Mouse (Mus musculus): ENCODE measurements around the gene Tbc1d30.

Tbc1d30 gene

DNA sequence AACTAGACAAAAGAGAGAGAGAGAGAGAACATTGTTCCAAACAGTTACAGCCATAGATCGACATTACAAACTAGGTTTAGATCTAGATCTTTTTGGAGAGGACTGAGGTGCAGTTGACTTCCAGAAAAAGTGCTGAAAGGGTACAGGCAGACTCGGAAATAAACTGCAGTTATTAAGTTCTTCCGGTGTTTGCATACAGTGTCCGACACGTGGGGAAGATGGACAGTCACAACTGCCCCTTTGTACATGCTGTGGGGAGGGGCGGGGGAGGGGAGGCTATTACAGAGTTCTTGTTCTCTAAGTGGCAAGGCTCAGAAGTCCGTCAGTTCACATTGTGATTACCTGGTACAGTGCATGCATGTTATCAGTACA lies 86.9 kb downstream of the Tbc1d30 start:
- DNase-seq (ENCODE audit: low spot score) = no peak

GRCm38 (mm10) chr10:121263520-121264203 lies 87.4 kb downstream of the Tbc1d30 start:
- DNase-seq (ENCODE audit: low spot score) = no peak

- DNase-seq (ENCODE audit: low spot score) = no peak
Measured at GRCm38 (mm10) chr10:121262206-121262605, 88.9 kb downstream of the Tbc1d30 start.

DNA sequence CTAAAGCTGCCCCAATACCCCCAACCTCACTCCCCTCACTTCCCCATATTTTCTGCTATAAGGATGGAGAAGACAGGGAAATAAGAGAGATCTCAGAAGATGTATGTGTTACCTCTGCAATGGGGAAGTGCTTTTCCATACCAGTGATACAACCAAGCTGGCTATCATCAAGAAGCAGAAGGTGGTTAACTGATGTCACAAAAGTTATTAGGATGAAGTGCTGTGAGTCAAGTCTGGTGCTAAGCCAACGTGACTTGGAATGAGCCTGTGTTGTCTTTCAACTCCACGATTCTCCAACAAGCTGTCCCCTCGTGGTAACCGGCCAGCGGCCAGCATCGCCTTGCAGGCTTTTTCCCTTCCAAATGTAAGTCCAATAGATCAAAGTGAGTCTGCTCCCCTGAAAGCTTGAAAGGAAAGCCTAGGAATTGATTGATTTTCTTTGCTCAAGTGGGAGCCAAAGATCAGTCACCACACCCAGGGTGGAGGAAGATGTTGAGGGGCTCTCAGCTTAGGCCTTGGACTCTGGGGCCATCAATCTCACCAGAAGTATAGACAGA lies 90.0 kb downstream of the Tbc1d30 start:
- DNase-seq (ENCODE audit: low spot score) = no peak

GRCm38 (mm10) chr10:121256115-121256825 lies 94.8 kb downstream of the Tbc1d30 start:
- DNase-seq (ENCODE audit: low spot score) = no peak

DNA sequence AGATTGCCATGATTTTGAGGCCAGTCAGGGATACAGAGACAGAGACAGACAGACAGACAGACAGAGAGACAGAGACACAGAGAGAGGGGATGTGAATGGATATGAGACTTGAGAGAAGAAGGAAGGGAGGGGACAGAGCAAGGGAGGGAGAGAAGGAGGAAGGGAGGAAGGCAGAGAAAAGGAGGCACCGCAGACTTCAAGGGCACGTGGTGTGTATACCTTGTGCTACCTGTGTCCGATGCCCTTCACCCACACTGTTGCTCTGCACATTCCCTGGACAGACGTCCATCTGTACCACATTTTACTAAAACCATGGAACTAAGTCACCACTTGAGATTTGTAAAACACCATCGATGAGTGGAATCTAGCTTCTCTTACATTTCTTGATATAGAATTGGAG lies 95.6 kb downstream of the Tbc1d30 start:
- no peak for DNase-seq (ENCODE audit: low spot score)

- no peak for DNase-seq (ENCODE audit: low spot score)
Measured at GRCm38 (mm10) chr10:121254343-121254742, 96.7 kb downstream of the Tbc1d30 start.

- DNase-seq (ENCODE audit: low spot score) = no peak
Measured at GRCm38 (mm10) chr10:121252781-121253180, 98.3 kb downstream of the Tbc1d30 start.

GRCm38 (mm10) chr10:121251191-121251590 lies 99.9 kb downstream of the Tbc1d30 start:
- no peak for DNase-seq (ENCODE audit: low spot score)

- no peak for DNase-seq (ENCODE audit: low spot score)
Measured at GRCm38 (mm10) chr10:121249820-121250219, 101.3 kb downstream of the Tbc1d30 start.

GRCm38 (mm10) chr10:121247545-121247944 lies 103.5 kb downstream of the Tbc1d30 start:
- no peak for DNase-seq (ENCODE audit: low spot score)

- peak; percentile 22 for DNase-seq (ENCODE audit: low spot score)
Measured at GRCm38 (mm10) chr10:121246971-121247370, 104.1 kb downstream of the Tbc1d30 start.

- DNase-seq (ENCODE audit: low spot score) = no peak
Measured at GRCm38 (mm10) chr10:121243373-121244207, 107.5 kb downstream of the Tbc1d30 start.

GRCm38 (mm10) chr10:121242596-121242995 lies 108.5 kb downstream of the Tbc1d30 start:
- DNase-seq (ENCODE audit: low spot score) = no peak

DNA sequence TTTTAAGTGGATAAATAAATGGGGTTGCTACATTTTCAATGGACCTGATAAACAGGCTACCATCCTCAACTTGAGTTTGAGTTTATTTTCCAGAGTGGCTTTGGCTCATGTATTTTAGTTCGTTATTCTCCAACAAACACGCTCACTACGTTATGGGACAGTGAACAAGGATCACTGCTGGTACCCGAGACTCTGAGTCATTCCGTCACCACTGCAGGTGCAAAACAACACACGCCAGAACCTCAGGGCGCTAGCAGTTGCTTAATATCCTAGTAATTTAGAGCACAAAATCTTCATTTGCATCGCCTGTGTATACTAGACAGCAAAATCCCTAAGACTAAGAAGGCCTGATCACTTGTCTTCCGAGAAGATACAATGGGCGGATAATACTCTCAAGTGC lies 112.0 kb downstream of the Tbc1d30 start:
- DNase-seq (ENCODE audit: low spot score) = no peak

DNA sequence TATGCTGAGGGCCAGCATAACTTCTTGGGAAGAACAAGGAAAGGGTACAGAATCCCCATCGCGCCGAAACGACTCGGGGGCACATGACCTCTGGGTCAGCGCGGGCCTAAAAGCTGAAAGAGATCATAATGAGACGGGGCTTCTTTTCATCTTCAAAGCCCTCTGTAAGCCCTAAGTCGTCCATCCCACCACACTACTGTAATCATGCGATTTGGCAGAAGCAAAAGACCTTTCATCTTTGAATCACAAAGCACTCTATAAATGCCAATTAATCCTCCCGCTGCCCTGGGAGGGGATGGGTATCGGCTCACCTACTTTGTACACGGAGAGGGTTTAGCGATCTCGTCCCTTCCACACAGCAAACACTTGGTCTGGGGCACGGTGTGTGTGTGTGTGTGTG lies 112.5 kb downstream of the Tbc1d30 start:
- DNase-seq (ENCODE audit: low spot score) = no peak

- DNase-seq (ENCODE audit: low spot score) = no peak
Measured at GRCm38 (mm10) chr10:121237377-121237776, 113.7 kb downstream of the Tbc1d30 start.

GRCm38 (mm10) chr10:121235167-121235824 lies 115.8 kb downstream of the Tbc1d30 start:
- no peak for DNase-seq (ENCODE audit: low spot score)

GRCm38 (mm10) chr10:121234476-121234875 lies 116.6 kb downstream of the Tbc1d30 start:
- no peak for DNase-seq (ENCODE audit: low spot score)

DNA sequence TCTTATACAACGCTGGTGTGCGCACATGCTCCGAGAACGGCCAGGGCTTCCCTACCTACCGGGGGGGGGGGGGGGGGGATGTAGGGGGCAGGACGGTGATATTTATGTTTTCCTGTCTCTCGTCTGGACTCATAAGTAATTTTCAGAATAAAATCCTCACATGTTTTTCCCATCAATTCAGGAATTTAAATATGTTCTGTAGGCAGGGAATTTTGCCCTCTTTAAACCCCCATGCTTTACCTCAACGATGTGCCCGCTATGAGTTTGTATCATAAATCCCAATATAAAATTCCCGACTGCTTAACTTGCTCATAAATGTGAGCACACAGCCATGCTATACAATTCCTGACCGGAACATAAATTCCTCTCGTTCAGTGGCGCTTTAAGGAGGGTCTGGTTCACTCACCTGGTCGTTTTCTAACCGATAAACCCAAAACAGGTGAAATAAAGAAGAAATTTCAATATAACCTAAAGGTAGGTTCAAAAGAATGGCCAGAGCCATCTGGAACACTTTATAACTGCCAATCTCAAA lies 122.6 kb downstream of the Tbc1d30 start:
- no peak for DNase-seq (ENCODE audit: low spot score)

GRCm38 (mm10) chr10:121227988-121228409 lies 123.1 kb downstream of the Tbc1d30 start:
- no peak for DNase-seq (ENCODE audit: low spot score)

DNA sequence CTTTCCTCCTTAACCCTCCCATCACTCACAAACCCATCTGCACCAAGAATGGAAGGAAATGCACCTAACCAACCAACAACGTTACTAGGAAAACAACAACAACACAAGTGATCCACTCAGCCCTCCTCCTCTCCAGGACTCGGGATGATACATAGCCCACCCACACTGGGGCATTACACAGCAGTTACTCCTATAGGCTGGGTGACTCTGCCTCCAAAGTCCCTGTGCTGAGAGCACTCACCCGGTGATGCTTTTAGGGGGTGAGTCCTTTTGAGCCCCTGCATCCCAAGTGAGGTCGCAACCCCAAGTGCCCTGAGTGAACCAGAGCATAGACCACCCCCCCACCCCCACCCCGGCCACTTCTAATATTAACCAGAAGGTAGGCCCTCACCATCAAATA lies 123.7 kb downstream of the Tbc1d30 start:
- no peak for DNase-seq (ENCODE audit: low spot score)

Data from urinary bladder, postnatal 10 days (tissue).